Mouse (Mus musculus): ENCODE measurements around the gene Cfap74.

The Cfap74 gene

DNA sequence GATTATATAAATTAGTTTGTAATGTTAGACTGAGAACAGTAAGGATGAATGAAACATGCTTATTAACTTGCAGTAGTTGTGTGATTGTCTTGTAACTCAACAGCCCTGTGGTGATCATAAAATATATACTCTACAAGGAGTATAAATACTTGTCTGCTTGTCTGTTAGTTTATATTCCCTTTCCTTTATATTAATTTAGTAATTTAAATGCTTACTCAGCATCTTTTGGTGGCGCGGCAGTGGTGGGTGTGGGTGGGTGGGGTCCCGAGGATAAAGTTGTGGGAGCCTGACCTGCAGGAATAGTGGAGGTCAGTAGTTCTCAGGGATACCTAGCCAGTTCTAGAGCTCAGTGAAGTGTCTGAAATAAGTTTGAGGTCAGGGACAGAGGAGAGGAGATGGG is 89.0 kb downstream of the Cfap74 start:
- no peak for DNase-seq (ENCODE audit: low spot score in 2 of 2)

- no peak for DNase-seq (ENCODE audit: low spot score in 2 of 2)
Measured at GRCm38 (mm10) chr4:155501126-155501525, 92.1 kb downstream of the Cfap74 start.

DNA sequence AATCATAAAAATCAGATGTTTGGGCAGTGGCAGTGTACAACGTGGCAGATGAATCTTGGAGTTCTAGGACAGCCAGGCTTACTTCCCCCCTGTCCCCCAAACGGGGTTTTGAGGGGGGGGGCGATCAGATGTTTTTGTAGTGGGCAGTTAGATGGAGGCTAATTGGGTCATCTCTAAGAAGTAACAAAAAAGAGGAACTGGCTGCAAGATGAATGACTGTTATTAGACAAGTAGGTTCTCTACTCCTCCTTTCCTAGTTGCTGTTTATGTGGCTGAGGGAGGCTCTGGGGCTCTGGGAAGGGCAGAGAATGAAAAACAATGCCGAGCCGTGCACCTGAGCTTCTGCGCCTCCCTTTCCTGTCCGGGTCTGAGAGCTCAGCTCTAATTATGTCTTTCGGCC is 96.1 kb downstream of the Cfap74 start:
- DNase-seq (ENCODE audit: low spot score in 2 of 2): no peak

- no peak for DNase-seq (ENCODE audit: low spot score in 2 of 2)
Measured at GRCm38 (mm10) chr4:155505671-155506295, 96.8 kb downstream of the Cfap74 start.

GRCm38 (mm10) chr4:155508614-155509013 is 99.6 kb downstream of the Cfap74 start:
- DNase-seq (ENCODE audit: low spot score in 2 of 2): no peak

GRCm38 (mm10) chr4:155510981-155511380 is 102.0 kb downstream of the Cfap74 start:
- no peak for DNase-seq (ENCODE audit: low spot score in 2 of 2)

- DNase-seq (ENCODE audit: low spot score in 2 of 2): no peak
Measured at GRCm38 (mm10) chr4:155514810-155515209, 105.8 kb downstream of the Cfap74 start.

Measured in right cerebral cortex, postnatal 36 days (tissue).